Mouse (Mus musculus): ENCODE results near the gene Vmn1r130.
"Not testable (repeated sequence)": the region's sequence is repeated elsewhere in the genome, so short reads cannot be mapped to it uniquely, and the experiment has no call there.

Gene Vmn1r130

DNA sequence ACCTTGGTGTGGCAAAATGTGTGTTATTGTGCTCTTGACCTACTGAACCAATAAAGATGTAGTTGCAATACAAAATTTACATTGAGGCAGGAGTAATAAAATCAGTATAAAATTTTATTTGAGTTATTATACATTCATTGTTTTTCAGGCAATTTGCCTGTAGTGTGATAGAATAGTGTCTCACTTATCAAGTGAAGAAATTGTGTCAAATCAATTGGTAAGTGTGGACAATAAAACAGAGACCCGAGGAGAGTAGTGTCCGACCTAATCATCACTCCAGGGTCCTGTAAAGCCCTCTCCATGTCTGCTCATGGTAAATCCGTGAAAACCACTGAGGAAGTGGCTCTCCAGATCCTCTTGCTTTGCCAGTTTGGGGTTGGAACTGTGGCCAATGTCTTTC lies at the start of gene Vmn1r130:
Vmn1r130 (plus strand) TSS at position 301 of the 400 bp plus-strand sequence.
- not testable (repeated sequence) for H3K27me3 ChIP-seq (ENCODE audit: control insufficient read depth, insufficient read depth, low read length, poor library complexity, severe bottlenecking); DNase-seq (ENCODE audit: low read depth, low spot score)

GRCm38 (mm10) chr7:21545990-21546389 lies 34.4 kb downstream of the Vmn1r130 start, which contains the start of gene Vmn1r131:
TSS of gene Vmn1r131 (minus strand) at chr7:21546090.
- DNase-seq (ENCODE audit: low read depth, low spot score); H3K27me3 ChIP-seq (ENCODE audit: control insufficient read depth, insufficient read depth, low read length, poor library complexity, severe bottlenecking); H3K36me3 ChIP-seq (ENCODE audit: control insufficient read depth, insufficient read depth, low read length, poor library complexity, severe bottlenecking): not testable (repeated sequence)

More for the DNA sequence above, at the start of gene Vmn1r130:
- not testable (repeated sequence) for H3K36me3 ChIP-seq (ENCODE audit: control insufficient read depth, insufficient read depth, low read length, poor library complexity, severe bottlenecking)

Data from splenic B cell, adult 2 months (primary cell).